Comparison of ENCODE assay signal across 8 mouse cellular contexts in the genomic region with DNA sequence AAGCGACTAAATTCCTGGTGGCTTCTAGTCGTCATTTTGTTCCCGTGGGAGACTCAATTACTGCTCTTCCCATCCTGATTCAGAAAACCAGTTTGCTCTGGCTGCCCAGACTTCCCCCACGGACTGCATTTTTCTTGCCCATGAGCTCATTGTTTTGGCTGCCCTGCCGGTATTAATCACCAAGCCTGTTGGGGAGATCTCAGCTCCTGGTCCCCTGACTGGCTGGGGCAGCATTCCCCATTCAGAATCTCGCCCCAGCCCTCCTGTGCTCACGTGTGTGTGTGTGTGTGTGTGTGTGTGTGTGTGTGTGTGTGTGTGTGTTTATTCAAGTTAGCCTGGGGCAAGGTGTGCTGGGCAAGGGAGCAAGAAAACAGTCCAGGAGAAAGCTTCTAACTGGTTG. TPM values are rescaled to one million over a fixed set of nuclear protein-coding genes. Genes with fewer than 3 reads are reported as not detected.
DNase-seq lines count a peak whose midpoint lies in the region; ATAC-seq lines count a peak whose summit lies in the region.

No protein-coding gene starts in this region.

- ATAC-seq in forebrain, embryonic 13.5 days, result peak; percentile 80
- peak; percentile 55 for ATAC-seq in hindbrain, embryonic 16.5 days
- no peak for ATAC-seq in liver, embryonic 12.5 days
- ATAC-seq in neural tube, embryonic 15.5 days (ENCODE audit: low FRiP score), result peak; percentile 63; the same call in 1 of the 2 replicates

- peak overlapping the region; percentile 87 for H3K27ac ChIP-seq in forebrain, embryonic 13.5 days
- peak overlapping the region; percentile 72 for H3K27ac ChIP-seq in hindbrain, embryonic 16.5 days (ENCODE audit: low read depth, low read length)
- H3K27ac ChIP-seq in liver, embryonic 12.5 days, result peak overlapping the region; percentile 85
- peak overlapping the region; percentile 76 for H3K27ac ChIP-seq in neural tube, embryonic 15.5 days (replicated peaks)

- no peak overlapping the region for H3K4me3 ChIP-seq in forebrain, embryonic 13.5 days
- H3K4me3 ChIP-seq in hindbrain, embryonic 16.5 days (ENCODE audit: low read length), result no peak overlapping the region
- H3K4me3 ChIP-seq in liver, embryonic 12.5 days, result no peak overlapping the region
- H3K4me3 ChIP-seq in neural tube, embryonic 15.5 days (replicated peaks), result no peak overlapping the region

- no peaks in the 10 kb centered on the region for H3K9me3 ChIP-seq in forebrain, embryonic 13.5 days (replicated peaks)
- no peaks in the 10 kb centered on the region for H3K9me3 ChIP-seq in hindbrain, embryonic 16.5 days (ENCODE audit: control insufficient read depth, low read length)
- no peaks in the 10 kb centered on the region for H3K9me3 ChIP-seq in liver, embryonic 12.5 days (replicated peaks)
- H3K9me3 ChIP-seq in neural tube, embryonic 15.5 days (replicated peaks), result no peaks in the 10 kb centered on the region

- no peaks in the 10 kb centered on the region for H3K27me3 ChIP-seq in forebrain, embryonic 13.5 days
- no peaks in the 10 kb centered on the region for H3K27me3 ChIP-seq in hindbrain, embryonic 16.5 days (replicated peaks; ENCODE audit: control insufficient read depth, insufficient read depth, low read length)
- H3K27me3 ChIP-seq in liver, embryonic 12.5 days (replicated peaks), result no peaks in the 10 kb centered on the region
- no peaks in the 10 kb centered on the region for H3K27me3 ChIP-seq in neural tube, embryonic 15.5 days (replicated peaks)

- H3K4me2 ChIP-seq in forebrain, embryonic 13.5 days, result peak overlapping the region; percentile 27
- H3K4me2 ChIP-seq in hindbrain, embryonic 16.5 days (ENCODE audit: low read length), result 0 out of 2 replicates have a peak overlapping the region, but pooled peaks have one; percentile 7
- H3K4me2 ChIP-seq in liver, embryonic 12.5 days, result peak overlapping the region; percentile 19; the same call in 1 of the 2 replicates
- peak overlapping the region; percentile 1; the same call in 1 of the 2 replicates for H3K4me2 ChIP-seq in neural tube, embryonic 15.5 days

- peaks cover 43% of the 10 kb centered on the region for H3K36me3 ChIP-seq in forebrain, embryonic 13.5 days (ENCODE audit: poor library complexity, severe bottlenecking)
- H3K36me3 ChIP-seq in hindbrain, embryonic 16.5 days (ENCODE audit: control insufficient read depth, insufficient read depth, low read length), result peaks cover 4% of the 10 kb centered on the region; the same call in 1 of the 2 replicates
- H3K36me3 ChIP-seq in liver, embryonic 12.5 days, result peaks cover 50% of the 10 kb centered on the region
- peaks cover 16% of the 10 kb centered on the region for H3K36me3 ChIP-seq in neural tube, embryonic 15.5 days

- peak overlapping the region; percentile 43 for H3K9ac ChIP-seq in forebrain, embryonic 13.5 days
- H3K9ac ChIP-seq in hindbrain, embryonic 16.5 days (ENCODE audit: low read depth, low read length), result no peak overlapping the region
- peak overlapping the region; percentile 29; the same call in 1 of the 2 replicates for H3K9ac ChIP-seq in liver, embryonic 12.5 days
- no peak overlapping the region; the same call in 1 of the 2 replicates for H3K9ac ChIP-seq in neural tube, embryonic 15.5 days (replicated peaks)

- peak; percentile 16 to 52 for DNase-seq in layer of hippocampus, adult 18-20 months (ENCODE audit: low spot score in 2 of 2)
- DNase-seq in layer of hippocampus, postnatal 25 days (ENCODE audit: extremely low spot score in 1 of 2, low spot score in 1 of 2), result no peak
- DNase-seq in NIH3T3 (ENCODE audit: low read depth), result peak; percentile 92
- no peak for DNase-seq in thymus, postnatal 4 days

- WGBS in forebrain, embryonic 13.5 days, result 17% methylated on average over 7 of the region's 7 CpGs
- 22% methylated on average over 7 of the region's 7 CpGs for WGBS in hindbrain, embryonic 16.5 days
- 47% methylated on average over 7 of the region's 7 CpGs for WGBS in liver, embryonic 12.5 days (ENCODE audit: insufficient replicate concordance)
- 25% methylated on average over 7 of the region's 7 CpGs for WGBS in neural tube, embryonic 15.5 days

- peaks cover 44% of the 10 kb centered on the region for H3K4me1 ChIP-seq in forebrain, embryonic 13.5 days
- H3K4me1 ChIP-seq in hindbrain, embryonic 16.5 days (ENCODE audit: control insufficient read depth, insufficient read depth, low read depth, low read length), result peaks cover 16% of the 10 kb centered on the region
- H3K4me1 ChIP-seq in liver, embryonic 12.5 days, result peaks cover 95% of the 10 kb centered on the region
- peaks cover 57% of the 10 kb centered on the region for H3K4me1 ChIP-seq in neural tube, embryonic 15.5 days

RNA-seq across cellular contexts. Expression of gene Mcl1, which starts 9.4 kb away (rescaled TPM):
- 10 to 100 TPM; 56.9 to 62.7 TPM for total RNA-seq in layer of hippocampus, adult 18-20 months (2021)
- total RNA-seq in layer of hippocampus, postnatal 25 days (2021), result 10 to 100 TPM; 54.6 to 61.6 TPM
- 40.3 and 44.0 TPM in 2 replicates for polyA plus RNA-seq in forebrain, embryonic 13.5 days (2015; fragmentation: Nextera tagmentation; extraction: Ambion mirVana)
- 20.2 and 39.4 TPM in 2 replicates for polyA plus RNA-seq in hindbrain, embryonic 16.5 days (2015; fragmentation: Nextera tagmentation; extraction: Ambion mirVana)
- polyA plus RNA-seq in liver, embryonic 12.5 days (2016; fragmentation: Nextera tagmentation; extraction: Ambion mirVana), result 66.5 and 73.8 TPM in 2 replicates
- 41.4 and 42.0 TPM in 2 replicates for polyA plus RNA-seq in neural tube, embryonic 15.5 days (2015; fragmentation: Nextera tagmentation; extraction: Ambion mirVana)

RNA-seq across cellular contexts. Expression of gene Adamtsl4, which starts 19.7 kb away (rescaled TPM):
- 1 to 10 TPM; 7.1 to 7.4 TPM for total RNA-seq in layer of hippocampus, adult 18-20 months (2021)
- total RNA-seq in layer of hippocampus, postnatal 25 days (2021), result 1 to 10 TPM; 3.7 to 4.0 TPM
- polyA plus RNA-seq in forebrain, embryonic 13.5 days (2015; fragmentation: Nextera tagmentation; extraction: Ambion mirVana), result 0.53 and 0.80 TPM in 2 replicates
- polyA plus RNA-seq in hindbrain, embryonic 16.5 days (2015; fragmentation: Nextera tagmentation; extraction: Ambion mirVana), result 1.4 and 2.4 TPM in 2 replicates
- polyA plus RNA-seq in liver, embryonic 12.5 days (2016; fragmentation: Nextera tagmentation; extraction: Ambion mirVana), result 0.30 and 0.35 TPM in 2 replicates
- polyA plus RNA-seq in neural tube, embryonic 15.5 days (2015; fragmentation: Nextera tagmentation; extraction: Ambion mirVana), result 1.3 and 1.6 TPM in 2 replicates

RNA-seq across cellular contexts. Expression of gene Ensa, which starts 43.2 kb away (rescaled TPM):
- 100 to 1,000 TPM; 322 to 323 TPM for total RNA-seq in layer of hippocampus, adult 18-20 months (2021)
- total RNA-seq in layer of hippocampus, postnatal 25 days (2021), result 100 to 1,000 TPM; 298 to 321 TPM
- 98.1 and 108 TPM in 2 replicates for polyA plus RNA-seq in forebrain, embryonic 13.5 days (2015; fragmentation: Nextera tagmentation; extraction: Ambion mirVana)
- 109 and 118 TPM in 2 replicates for polyA plus RNA-seq in hindbrain, embryonic 16.5 days (2015; fragmentation: Nextera tagmentation; extraction: Ambion mirVana)
- 42.9 and 45.0 TPM in 2 replicates for polyA plus RNA-seq in liver, embryonic 12.5 days (2016; fragmentation: Nextera tagmentation; extraction: Ambion mirVana)
- polyA plus RNA-seq in neural tube, embryonic 15.5 days (2015; fragmentation: Nextera tagmentation; extraction: Ambion mirVana), result 102 and 109 TPM in 2 replicates

Comparison
In these comparisons a context has a peak if more than half of its experiments do, and no peak if none do; other contexts are left out.
1. DNase-seq: peak in layer of hippocampus, adult 18-20 months (2 of 2) and NIH3T3 (single experiment); none in layer of hippocampus, postnatal 25 days (0 of 2) and thymus, postnatal 4 days (single experiment).
2. H3K9ac ChIP-seq: peak in forebrain, embryonic 13.5 days (single experiment) and liver, embryonic 12.5 days (single experiment); none in hindbrain, embryonic 16.5 days (single experiment) and neural tube, embryonic 15.5 days (single experiment).
3. Peak in every context shown above with its lines, with median percentiles within 50 percentile points of each other: H3K27ac ChIP-seq and H3K4me2 ChIP-seq.